Mouse (Mus musculus) 3T3-L1 (cell line): ENCODE measurements around the gene Cnnm2.

Source experiments
- DNase-seq: peaks from one replicate; pipeline ENCODE4 v3.0.0-alpha.2; 2015; ENCODE audit warnings: low read depth, low spot score

Cnnm2 gene

DNA sequence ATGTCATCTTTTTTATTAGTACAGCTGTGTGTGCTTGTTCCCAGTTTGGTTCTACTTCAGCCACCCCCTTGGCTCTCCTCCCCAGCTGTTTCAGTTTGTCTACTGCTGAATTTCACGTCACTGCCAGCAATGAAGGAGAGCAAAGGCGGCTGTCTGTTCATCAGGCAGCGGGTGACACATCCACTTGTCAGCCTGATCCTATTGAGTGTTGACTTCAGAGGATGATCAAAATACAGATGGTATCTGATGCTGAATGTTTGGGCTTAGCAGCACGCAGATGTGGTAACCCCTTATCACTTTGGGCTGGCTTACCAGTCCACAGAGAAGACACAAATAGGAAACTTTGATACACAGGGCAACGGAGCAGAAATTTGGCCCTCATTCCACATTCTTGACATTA, 85.1 kb downstream of the Cnnm2 start:
- no peak for DNase-seq

DNA sequence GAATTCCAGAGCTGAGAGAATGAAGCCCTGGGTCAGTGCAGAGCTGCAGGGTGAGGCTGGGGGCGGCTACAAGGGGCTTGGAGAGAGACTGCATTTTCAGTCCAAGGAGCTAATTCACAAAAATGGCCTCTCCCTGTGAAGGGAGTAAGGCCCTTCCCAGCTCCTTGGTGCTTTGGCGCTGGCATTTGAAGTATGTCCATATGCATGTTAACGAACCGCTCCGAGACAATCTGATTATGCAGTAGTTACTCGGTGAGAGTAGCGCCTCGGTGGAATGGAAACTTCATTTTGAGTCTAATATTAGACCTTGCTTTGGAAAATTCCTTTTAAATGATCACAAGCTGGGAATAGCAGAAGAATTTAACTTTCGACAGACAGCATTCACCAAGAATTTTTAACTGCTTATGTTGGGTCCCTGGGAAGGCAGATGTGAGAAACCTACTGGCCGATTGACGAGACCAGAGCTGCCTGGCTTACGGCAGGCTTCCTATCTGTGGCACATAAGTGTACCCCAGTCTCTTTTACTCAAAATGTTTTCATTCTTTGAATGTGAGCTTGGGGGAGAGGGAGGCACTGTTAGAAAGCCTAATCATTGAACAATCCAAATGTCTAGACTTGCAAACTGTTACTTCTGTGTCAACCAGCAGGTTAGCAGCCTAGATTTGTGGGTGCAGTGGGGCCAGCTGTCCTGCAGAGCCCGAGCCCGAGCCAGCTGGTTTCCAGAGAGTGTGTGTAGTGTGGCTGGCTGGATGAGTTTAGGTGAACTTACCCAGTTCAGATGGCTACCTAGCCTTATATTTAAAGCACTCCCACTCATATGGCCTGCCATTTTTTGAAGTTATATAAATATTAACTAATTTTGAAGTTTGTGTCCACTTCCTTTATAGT, 87.2 kb downstream of the Cnnm2 start:
- DNase-seq = no peak

DNA sequence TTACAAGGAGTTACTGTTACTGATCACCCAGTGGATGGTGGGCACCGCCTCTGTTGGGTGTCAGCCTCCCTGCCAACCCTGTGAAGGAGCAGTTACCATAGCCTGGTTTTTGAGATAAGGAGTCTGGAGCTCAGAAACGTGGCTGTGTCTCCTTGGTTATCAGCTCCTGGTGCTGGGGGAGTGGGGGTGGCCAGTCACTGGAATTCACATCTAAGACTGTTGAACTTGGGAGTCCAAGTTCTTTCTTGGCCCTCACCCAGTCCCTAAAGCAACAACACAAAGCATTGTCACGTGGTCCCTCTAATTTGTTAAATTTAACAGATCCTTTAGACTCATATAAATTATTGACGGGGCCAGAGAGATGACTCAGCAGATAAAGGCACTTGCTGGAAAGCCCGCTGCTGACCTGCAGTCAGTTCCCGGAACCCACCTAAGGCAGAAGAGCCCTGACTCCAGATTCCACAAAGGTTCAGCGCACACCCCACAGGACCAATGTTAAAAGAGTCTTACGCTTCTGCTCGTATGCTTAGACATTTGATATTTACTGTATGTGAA, 88.1 kb downstream of the Cnnm2 start:
- DNase-seq = no peak

DNA sequence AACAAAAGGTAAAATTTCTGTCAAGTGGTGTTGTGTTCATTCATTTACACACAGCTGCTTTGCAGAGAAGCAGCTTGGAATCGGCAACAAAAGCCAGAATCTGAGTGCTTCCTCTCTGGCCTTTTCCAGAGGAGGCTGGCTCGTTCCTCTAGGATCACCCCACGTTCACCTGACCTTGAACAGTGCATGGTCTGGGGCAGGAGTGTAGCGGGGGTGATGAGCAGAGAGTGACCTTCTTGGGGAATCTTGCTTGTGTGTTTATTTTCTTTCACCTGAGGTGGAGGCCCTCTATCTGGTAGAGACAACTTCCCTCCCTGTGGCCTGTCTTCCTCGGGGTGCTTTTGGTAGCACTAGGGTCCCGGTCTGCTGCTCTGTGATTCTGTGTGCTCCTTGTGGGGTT, 94.8 kb downstream of the Cnnm2 start:
- no peak for DNase-seq

DNA sequence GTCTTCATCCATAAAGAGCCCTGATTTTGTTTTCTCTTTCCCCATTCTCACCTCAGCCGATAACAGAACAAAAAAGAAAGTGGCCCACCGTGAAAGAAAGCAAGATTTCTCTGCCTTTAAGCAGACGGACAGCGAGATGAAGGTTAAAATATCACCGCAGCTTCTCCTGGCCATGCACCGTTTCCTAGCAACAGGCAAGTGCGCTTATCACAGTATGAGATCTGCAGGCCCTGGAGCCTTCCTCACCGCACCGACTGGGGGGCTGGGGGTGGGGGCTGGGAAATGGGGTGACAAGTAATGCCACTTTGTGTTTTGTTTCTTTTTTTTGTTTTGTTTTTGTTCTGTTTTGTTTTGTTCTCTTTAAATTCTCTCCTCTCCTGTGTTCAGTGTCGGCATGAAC, 95.4 kb downstream of the Cnnm2 start:
- DNase-seq = no peak

DNA sequence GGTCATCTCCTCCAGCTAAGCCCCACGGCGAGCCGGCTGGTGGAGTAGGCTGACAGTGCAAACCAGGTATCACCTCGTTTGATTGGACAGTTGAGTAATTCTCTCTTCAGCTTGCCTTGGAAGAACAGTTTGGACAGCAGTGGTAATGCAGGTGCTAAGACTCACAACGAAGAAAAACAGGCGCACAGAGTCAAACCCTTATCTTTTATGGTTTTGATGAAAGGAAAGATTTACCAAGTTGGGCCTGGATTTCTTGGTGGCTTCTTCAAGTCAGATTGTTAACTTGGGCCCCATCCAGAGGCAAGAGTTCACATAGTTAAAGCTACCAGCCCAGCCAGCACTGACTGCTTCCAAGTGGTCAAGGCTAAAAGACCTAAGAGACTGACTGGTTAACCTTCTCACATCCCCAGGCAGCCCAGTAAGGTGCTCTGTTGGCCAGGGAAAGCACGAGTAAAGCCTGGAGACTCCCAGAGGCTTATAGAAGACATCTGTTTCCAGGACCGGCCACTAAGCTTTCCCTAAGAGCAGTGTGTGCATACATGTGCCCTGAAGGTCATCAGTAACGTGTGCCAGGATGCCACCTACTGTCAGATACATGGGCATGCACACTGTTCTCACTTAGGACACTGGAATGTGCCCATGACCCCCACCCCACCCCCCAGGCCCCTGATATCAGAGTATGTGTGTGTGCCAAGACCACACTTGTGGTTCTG, 96.0 kb downstream of the Cnnm2 start:
- peak; percentile 63 for DNase-seq

DNA sequence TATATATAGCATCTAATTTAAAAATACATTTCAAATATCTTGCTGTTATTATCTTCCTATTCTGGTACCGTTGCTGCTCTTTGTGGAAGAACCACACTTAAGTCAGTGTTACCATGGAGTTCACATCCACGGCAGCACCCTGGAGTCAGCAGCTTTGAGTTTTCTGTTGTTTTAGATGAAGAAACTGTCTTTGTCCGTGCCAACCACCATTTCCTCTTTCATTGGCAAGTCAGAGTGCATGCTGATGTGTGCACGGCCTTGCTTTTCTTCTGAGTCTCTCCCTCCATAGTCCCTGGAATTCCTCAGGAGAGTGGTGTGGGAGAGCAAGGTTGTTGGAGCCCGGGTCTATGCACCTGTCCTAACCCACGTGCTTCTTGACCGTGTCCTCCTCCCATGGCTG, 96.8 kb downstream of the Cnnm2 start:
- DNase-seq = no peak

DNA sequence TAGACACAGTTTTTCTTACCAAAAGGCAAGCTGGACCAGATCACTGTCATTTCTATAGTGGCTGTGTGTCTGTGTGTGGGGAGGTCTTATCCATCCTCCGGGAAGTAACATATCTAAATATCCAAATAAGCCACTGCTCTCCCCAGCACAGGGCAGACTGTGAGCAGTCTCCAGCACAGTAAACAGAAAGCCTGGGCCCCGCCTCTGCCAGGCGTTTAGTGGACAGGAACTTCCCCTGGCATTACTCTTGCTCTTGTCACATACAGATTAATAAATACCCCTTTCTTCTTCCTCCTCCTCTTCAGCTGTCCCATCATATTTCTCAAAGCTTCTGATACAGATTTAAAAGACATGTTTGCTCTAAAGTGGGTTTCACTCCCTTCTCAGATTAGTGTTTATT, 101.2 kb downstream of the Cnnm2 start:
- no peak for DNase-seq

DNA sequence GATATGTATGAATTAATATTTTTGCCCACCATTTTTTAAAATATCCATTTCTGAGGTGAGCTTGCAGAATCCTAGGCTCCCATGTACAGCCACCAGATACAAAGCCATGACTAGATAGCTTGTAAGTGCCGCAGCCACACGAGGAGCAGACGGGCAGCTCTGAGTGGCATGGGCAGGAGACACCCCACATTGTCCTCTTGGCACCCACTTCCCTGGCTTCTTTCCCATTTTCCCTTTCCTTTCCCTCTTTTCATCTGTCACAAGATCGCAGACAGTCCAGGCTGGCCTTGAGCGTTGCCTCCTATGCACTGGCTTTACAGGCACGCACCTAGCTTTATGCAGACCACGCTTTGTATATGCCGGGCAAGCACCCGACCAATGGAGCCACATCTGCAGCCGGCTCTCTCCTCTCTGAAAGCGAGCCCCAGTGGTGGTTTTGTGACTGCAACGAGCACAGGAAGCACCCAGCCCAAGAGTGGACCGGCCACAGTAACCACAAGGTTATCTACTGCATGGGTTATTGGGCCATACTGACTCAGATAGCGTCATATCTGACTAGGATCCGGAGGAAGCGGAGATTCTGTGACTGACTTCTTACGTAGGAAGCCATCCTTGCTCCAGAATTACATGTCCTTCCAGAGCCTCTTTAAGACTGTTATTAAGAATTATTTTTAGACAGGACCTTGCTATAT, 102.0 kb downstream of the Cnnm2 start:
- DNase-seq = no peak

DNA sequence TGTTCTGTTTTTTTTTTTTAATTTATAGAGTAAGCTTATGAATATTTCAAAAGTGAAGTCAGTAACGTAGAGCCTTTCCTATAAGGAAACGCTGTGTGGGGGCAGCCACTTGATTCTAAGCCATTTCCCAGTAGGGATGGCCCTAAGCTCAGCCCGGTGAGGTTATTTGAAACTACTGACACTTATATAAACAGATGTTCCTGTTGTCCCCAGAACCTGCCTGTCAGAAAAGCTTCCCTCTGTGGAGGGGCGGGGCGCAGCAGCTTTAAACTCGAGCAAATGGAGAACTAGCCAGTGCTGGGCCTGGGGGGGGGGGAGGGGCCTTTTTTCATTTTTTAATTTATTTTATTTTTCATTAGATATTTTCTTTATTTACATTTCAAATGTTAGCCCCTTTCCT, 102.7 kb downstream of the Cnnm2 start:
- no peak for DNase-seq

DNA sequence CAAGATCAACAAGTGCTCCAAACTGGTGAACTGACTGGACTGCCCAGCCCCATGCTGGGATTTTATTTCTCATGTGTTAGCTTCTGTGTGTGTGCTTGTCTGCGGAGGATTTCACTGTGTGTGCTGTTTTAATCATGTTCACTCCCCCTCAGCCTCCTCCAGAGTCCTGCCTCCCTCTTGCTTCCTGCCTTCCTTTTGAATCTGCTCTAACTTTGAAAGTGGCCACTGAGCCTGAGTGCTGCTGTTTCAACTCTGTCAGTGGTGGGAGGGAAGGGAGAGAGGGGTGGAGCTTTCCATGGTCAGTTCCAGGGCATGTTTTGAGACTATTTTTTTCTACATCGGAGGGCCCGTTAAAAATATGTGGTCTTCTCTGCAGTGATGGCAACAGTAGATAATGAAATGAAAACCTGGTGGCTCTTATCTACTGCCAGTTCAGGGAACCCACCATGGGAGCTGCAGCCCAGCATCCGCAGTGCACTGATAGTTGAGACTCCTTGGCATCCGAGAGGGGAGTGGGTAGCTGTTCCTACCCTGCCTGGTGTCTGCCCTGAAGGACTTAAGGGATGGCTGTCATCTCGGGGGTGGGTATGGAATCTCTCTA, 103.4 kb downstream of the Cnnm2 start:
- DNase-seq = no peak

DNA sequence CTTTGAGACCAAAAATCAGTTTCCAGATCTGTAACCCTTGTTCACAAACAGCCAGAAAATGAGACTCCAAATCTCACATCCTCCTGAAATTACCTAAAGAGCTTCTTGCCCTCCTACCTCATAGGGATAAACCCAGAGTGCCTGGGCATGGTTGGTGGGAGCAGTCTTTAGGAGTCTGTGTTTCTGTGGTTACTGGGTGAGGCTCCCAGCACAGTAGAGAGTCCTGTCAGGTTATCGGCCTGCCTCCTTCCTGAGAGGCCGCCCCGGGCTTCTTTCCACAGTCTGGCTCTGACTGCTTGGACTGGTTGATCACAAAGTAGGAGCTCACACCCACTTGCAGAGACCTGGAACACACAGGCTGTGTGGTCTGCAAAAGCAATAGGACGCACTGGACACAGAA, 104.0 kb downstream of the Cnnm2 start:
- no peak for DNase-seq

DNA sequence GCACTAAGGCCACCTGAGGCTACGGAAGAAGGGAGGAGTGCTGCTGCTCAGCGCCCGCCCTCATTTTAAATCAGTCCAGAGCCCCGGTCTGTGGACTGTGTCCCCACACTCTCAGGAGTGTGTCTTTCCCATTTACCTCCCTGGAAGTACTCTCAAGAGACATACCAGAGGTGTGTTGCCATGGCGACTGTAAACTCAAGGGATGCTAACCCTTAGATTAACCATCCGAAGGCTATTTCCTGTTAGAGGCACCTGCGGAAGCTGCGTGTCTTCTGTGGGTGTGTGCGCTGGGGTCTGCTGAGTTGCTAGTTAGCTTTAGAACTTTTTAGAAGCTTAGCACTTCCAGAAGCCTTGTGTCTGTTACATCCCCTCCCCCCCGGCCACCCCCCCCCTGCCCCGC, 107.7 kb downstream of the Cnnm2 start:
- no peak for DNase-seq

DNA sequence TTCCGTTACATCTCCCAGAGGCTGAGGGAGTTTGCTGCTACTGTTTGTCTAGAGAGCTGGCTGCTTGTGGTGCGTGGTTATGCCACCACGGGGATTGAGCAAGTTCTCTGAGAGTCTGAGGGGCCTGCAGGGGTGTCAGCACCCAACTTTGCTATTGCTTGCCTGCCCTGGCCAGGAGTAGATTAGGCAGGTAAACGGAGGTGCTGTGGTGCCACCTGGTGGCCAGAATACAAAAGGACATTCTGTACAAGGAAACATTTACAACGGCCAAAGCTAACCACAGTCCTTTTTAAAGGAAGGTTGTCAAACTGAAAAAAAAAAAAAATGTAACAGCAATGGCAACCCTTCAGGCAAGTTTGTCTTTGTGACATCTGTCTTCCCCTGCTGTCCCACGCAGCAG, 108.1 kb downstream of the Cnnm2 start:
- DNase-seq = peak; percentile 91

DNA sequence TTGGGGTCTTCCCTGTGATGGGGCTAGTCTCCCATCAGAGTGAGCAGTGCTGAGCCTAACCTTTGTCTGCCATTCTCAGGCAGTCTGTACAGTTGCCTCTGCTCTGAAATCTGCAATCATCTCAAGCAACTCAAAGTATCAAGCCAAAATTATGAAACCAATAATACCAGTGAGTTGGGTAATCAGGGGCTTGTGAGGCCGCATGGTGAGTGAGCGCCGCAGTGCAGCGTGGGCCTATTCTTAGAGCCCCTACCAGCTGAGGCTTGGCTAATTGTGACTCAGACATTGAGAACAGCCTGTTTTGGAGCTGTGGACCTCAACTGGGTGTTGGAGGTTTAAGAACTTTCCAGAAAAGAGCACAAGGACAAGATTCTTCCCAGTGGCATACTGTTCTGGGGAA, 109.7 kb downstream of the Cnnm2 start:
- DNase-seq = no peak

DNA sequence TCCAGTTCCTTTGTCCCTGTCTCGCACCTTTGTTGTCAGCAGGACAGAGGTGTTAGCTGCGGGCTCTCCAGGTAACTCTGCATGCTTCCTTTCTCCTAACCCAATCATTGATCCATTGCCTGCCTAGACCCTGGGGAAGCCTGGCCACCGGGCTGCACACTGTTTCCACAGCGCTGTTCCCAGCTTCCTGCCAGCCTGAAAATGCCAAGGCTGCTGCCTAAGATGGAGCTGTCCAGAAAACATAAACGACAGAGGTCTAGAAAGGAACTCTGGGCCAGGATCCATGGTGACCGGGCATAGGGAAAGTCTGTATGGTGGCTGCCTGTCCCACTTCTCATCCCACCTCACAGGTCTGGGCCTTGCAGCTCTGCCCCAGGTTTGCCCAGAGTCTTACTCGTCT, 110.3 kb downstream of the Cnnm2 start:
- no peak for DNase-seq

DNA sequence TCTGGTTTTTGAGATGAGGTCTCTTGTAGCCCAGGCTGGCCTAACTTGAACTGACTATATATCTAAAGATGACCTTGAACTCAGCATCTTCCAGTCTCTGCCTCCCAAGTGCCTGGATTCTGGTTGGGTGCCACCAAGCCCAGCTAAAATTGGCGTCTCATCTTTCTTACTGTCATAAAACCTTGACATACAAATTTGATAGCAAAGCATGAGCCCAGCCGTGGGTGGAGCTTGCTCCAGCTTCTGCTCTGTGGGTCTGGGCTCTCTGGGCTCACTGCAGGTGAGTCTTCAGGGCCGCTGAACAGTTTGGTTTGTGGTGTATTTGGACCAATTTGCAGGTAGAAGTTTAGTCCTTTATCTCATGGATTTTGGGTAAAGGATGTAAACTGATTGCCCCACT, 112.5 kb downstream of the Cnnm2 start:
- DNase-seq = no peak

DNA sequence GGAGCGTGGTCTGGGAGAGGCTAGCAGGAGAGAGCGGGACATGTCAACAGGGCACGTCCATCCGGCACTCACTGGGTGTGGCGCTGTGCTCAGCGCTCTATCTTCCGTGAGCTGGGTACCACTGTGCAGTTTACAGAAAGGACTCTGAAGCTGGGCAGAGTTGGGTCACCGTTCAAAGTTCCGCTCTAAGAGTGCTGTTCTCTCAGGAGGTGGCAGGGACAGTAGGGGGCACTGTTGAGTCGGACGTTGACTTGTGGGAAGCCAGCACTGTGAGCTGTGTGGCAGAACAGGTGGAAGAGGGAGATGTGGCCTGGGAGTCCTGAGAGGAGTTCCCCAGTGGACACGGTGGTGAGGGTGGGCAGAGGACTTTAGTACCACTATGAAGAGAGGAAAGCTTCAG, 114.4 kb downstream of the Cnnm2 start:
- DNase-seq = peak; percentile 87

DNA sequence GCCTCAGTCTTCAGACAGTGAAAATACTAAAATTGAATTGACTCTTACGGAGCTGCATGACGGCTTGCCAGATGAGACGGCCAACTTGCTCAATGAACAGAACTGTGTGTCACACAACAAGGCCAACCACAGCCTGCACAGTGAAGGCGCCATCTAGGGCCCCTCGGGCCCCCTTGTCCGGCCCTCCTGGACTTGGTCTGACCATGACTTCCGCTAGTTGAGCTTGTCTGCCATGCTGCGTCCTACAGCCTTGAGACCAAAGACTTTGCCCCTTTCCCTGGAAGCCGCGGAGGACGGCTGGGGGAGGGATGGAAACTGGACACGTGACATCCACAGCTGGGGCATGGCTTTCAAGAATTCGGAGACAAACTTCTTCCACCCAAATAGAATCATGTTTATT, 116.5 kb downstream of the Cnnm2 start:
- no peak for DNase-seq

DNA sequence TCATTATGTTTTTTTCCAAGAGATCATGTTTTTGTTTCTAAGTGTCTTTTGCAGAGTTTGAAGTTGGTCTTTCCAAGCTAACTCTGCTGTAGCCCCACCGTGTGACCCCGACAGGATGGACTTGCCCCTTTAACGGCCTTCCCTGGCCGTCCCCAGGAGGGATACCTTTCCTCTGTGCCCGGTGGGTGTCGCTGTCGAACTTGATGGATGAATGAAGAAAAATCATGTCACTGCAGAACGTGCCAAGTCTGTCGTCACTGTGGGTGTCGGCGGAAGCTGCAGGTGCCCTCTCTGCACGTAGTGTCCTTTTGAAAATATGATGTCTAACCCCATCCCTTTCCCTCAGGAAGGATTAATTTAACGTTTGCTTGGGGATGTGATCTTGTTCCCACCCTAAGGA, 117.0 kb downstream of the Cnnm2 start:
- peak; percentile 25 for DNase-seq

DNA sequence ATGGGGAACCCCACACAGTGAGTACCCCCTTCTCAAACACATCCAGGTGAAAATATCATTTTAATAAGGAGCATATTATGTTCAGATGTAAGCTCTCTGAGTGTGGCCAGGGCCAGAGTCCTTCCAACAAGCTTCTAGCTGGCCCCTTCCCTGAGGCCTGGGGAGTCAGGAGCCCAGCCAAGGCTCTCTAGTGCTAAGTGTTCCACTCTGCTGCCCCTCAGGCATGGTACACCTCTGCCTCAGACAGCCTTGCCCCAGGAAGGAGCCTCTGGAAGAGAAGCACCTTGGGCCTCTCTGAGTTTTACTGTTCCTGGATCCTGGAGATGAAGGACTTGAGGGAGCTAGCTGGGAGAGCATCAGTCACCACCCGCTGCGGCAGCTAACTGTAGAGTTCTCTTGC, 118.5 kb downstream of the Cnnm2 start:
- no peak for DNase-seq

DNA sequence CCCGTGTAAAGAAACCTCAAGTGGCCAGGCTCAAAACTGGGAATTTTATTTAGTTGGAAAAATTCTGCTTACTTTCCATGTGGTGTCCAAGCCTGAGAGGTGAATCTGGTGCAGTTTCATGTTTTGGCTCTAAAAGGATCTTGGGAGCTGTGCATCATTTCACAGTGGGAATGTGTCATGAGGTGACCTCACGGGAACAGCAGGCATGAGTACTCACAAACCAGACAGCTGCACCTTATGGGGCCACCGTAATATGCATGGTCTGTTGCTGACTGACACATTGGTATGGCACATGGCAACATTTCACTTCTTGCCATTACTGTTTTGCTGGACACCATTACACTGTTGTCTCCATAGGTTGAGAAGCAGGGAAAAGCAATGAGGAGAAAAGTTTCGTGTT, 124.0 kb downstream of the Cnnm2 start:
- no peak for DNase-seq
